Comparison of ENCODE assay signal across 12 mouse cellular contexts in genomic region chr4:47931464-47931863, GRCm38 (mm10).
"Had no signal": no experiment of that assay in that cellular context is flagged by ENCODE, and none has a peak within 500 bp of the region (broad histone marks: within the 10 kb centered on the region; RNA-seq: fewer than 3 reads in every experiment).

No protein-coding gene starts in this region.

- DNase-seq: gastrocnemius, postnatal 14 days; gastrocnemius, postnatal 36 days; heart, adult 18-20 months; heart, postnatal 14 days; heart, postnatal 36 days; kidney, adult 11 months; kidney, adult 2 months; kidney, adult 9 months; kidney, postnatal 14 days; kidney, postnatal 36 days; liver; liver, embryonic 13.5 days had no signal
